Mouse (Mus musculus): ENCODE measurements around the gene B4gat1. TPM values are rescaled to one million over a fixed set of nuclear protein-coding genes. Genes with fewer than 3 reads are reported as not detected.
"Not testable (repeated sequence)": the region's sequence is repeated elsewhere in the genome, so short reads cannot be mapped to it uniquely, and the experiment has no call there.

The B4gat1 gene
- polyA plus RNA-seq, 1 experiment = 38.0 TPM

GRCm38 (mm10) chr19:5001666-5002406 lies 36.8 kb upstream of the B4gat1 start:
- 1% methylated on average over 39 of the region's 39 CpGs for WGBS
- TF ChIP-seq POLR2A (IDR thresholded peaks at IDR 0.05; ENCODE audit: borderline replicate concordance, extremely low read depth, low read depth, low read length) (no peak), CTCF (IDR thresholded peaks at IDR 0.05; ENCODE audit: insufficient read depth, low read length) (peak; percentile 87)
- H3K4me3 ChIP-seq (replicated peaks; ENCODE audit: extremely low read depth, low read depth, low read length) = no peak overlapping the region
- peak; percentile 65 for DNase-seq
- H3K4me1 ChIP-seq (ENCODE audit: control insufficient read depth, insufficient read depth, low read length) = no peaks in the 10 kb centered on the region

- H3K4me3 ChIP-seq (replicated peaks; ENCODE audit: extremely low read depth, low read depth, low read length); H3K4me1 ChIP-seq (ENCODE audit: control insufficient read depth, insufficient read depth, low read length); DNase-seq: not testable (repeated sequence)
- WGBS = 43% methylated on average over 2 of the region's 2 CpGs
Observed at GRCm38 (mm10) chr19:5003644-5004043, 35.0 kb upstream of the B4gat1 start.

- H3K4me3 ChIP-seq (replicated peaks; ENCODE audit: extremely low read depth, low read depth, low read length) = no peak overlapping the region
- 55% methylated on average over 4 of the region's 4 CpGs for WGBS
- no peak for DNase-seq
Observed at GRCm38 (mm10) chr19:5004925-5005324, 33.7 kb upstream of the B4gat1 start.

GRCm38 (mm10) chr19:5013138-5013537 lies 25.5 kb upstream of the B4gat1 start:
- 50% methylated on average over 8 of the region's 8 CpGs for WGBS
- DNase-seq = no peak
- TF ChIP-seq CTCF (IDR thresholded peaks at IDR 0.05; ENCODE audit: insufficient read depth, low read length) (no peak), POLR2A (IDR thresholded peaks at IDR 0.05; ENCODE audit: borderline replicate concordance, extremely low read depth, low read depth, low read length) (no peak)
- no peak overlapping the region for H3K4me3 ChIP-seq (replicated peaks; ENCODE audit: extremely low read depth, low read depth, low read length)
- H3K4me1 ChIP-seq (ENCODE audit: control insufficient read depth, insufficient read depth, low read length) = peaks cover 4% of the 10 kb centered on the region; the same call in 1 of the 2 replicates

More at GRCm38 (mm10) chr19:5004925-5005324, 33.7 kb upstream of the B4gat1 start:
- H3K4me1 ChIP-seq (ENCODE audit: control insufficient read depth, insufficient read depth, low read length) = no peaks in the 10 kb centered on the region
- no peak for TF ChIP-seq CTCF (IDR thresholded peaks at IDR 0.05; ENCODE audit: insufficient read depth, low read length)

- DNase-seq = peak; percentile 31
- no peak overlapping the region for H3K4me3 ChIP-seq (replicated peaks; ENCODE audit: extremely low read depth, low read depth, low read length)
- 9% methylated on average over 8 of the region's 8 CpGs for WGBS
- TF ChIP-seq POLR2A (IDR thresholded peaks at IDR 0.05; ENCODE audit: borderline replicate concordance, extremely low read depth, low read depth, low read length) (no peak), CTCF (IDR thresholded peaks at IDR 0.05; ENCODE audit: insufficient read depth, low read length) (peak; percentile 40)
- H3K4me1 ChIP-seq (ENCODE audit: control insufficient read depth, insufficient read depth, low read length) = peaks cover 4% of the 10 kb centered on the region; the same call in 1 of the 2 replicates
Observed at GRCm38 (mm10) chr19:5014961-5015398, 23.6 kb upstream of the B4gat1 start.

- WGBS = 25% methylated on average over 10 of the region's 10 CpGs
- Histone ChIP-seq H3K4me3 (replicated peaks; ENCODE audit: extremely low read depth, low read depth, low read length) (no peak overlapping the region), H3K4me1 (ENCODE audit: control insufficient read depth, insufficient read depth, low read length) (peaks cover 4% of the 10 kb centered on the region; the same call in 1 of the 2 replicates)
- peak; percentile 42 for DNase-seq
- TF ChIP-seq POLR2A (IDR thresholded peaks at IDR 0.05; ENCODE audit: borderline replicate concordance, extremely low read depth, low read depth, low read length) (no peak), CTCF (IDR thresholded peaks at IDR 0.05; ENCODE audit: insufficient read depth, low read length) (no peak)
Observed at GRCm38 (mm10) chr19:5016221-5016742, 22.3 kb upstream of the B4gat1 start.

GRCm38 (mm10) chr19:5016782-5017181 lies 21.8 kb upstream of the B4gat1 start:
- Histone ChIP-seq H3K4me1 (ENCODE audit: control insufficient read depth, insufficient read depth, low read length) (peaks cover 4% of the 10 kb centered on the region; the same call in 1 of the 2 replicates), H3K4me3 (replicated peaks; ENCODE audit: extremely low read depth, low read depth, low read length) (no peak overlapping the region)
- 18% methylated on average over 12 of the region's 12 CpGs for WGBS
- TF ChIP-seq CTCF (IDR thresholded peaks at IDR 0.05; ENCODE audit: insufficient read depth, low read length) (peak; percentile 81), POLR2A (IDR thresholded peaks at IDR 0.05; ENCODE audit: borderline replicate concordance, extremely low read depth, low read depth, low read length) (no peak)
- peak; percentile 63 for DNase-seq

- WGBS = 74% methylated on average over 4 of the region's 4 CpGs
- TF ChIP-seq POLR2A (IDR thresholded peaks at IDR 0.05; ENCODE audit: borderline replicate concordance, extremely low read depth, low read depth, low read length) = no peak
- no peak for TF ChIP-seq CTCF (IDR thresholded peaks at IDR 0.05; ENCODE audit: insufficient read depth, low read length)
- peaks cover 4% of the 10 kb centered on the region; the same call in 1 of the 2 replicates for H3K4me1 ChIP-seq (ENCODE audit: control insufficient read depth, insufficient read depth, low read length)
- no peak overlapping the region for H3K4me3 ChIP-seq (replicated peaks; ENCODE audit: extremely low read depth, low read depth, low read length)
- no peak for DNase-seq
Observed at GRCm38 (mm10) chr19:5017611-5018010, 21.0 kb upstream of the B4gat1 start.

- 74% methylated on average over 3 of the region's 3 CpGs for WGBS
- Histone ChIP-seq H3K4me3 (replicated peaks; ENCODE audit: extremely low read depth, low read depth, low read length) (no peak overlapping the region), H3K4me1 (ENCODE audit: control insufficient read depth, insufficient read depth, low read length) (peaks cover 4% of the 10 kb centered on the region; the same call in 1 of the 2 replicates)
- no peak for TF ChIP-seq POLR2A (IDR thresholded peaks at IDR 0.05; ENCODE audit: borderline replicate concordance, extremely low read depth, low read depth, low read length)
- TF ChIP-seq CTCF (IDR thresholded peaks at IDR 0.05; ENCODE audit: insufficient read depth, low read length) = no peak
- no peak for DNase-seq
Observed at GRCm38 (mm10) chr19:5018191-5018590, 20.4 kb upstream of the B4gat1 start.

GRCm38 (mm10) chr19:5021416-5021815 lies 17.2 kb upstream of the B4gat1 start:
- no peak for TF ChIP-seq CTCF (IDR thresholded peaks at IDR 0.05; ENCODE audit: insufficient read depth, low read length)
- TF ChIP-seq POLR2A (IDR thresholded peaks at IDR 0.05; ENCODE audit: borderline replicate concordance, extremely low read depth, low read depth, low read length) = no peak
- 78% methylated on average over 2 of the region's 2 CpGs for WGBS
- H3K4me1 ChIP-seq (ENCODE audit: control insufficient read depth, insufficient read depth, low read length) = 0 out of 2 replicates have a peak, but pooled peaks cover 2% of the 10 kb centered on the region
- DNase-seq = no peak
- no peak overlapping the region for H3K4me3 ChIP-seq (replicated peaks; ENCODE audit: extremely low read depth, low read depth, low read length)

All from lung, adult 2 months (tissue).